Mouse (Mus musculus) hindbrain, embryonic 16.5 days (tissue): Measurements from ENCODE around the gene Ankfy1. TPM values are rescaled to one million over a fixed set of nuclear protein-coding genes. Genes with fewer than 3 reads are reported as not detected.
"Not testable (repeated sequence)": the region's sequence is repeated elsewhere in the genome, so short reads cannot be mapped to it uniquely, and the experiment has no call there.

ENCODE experiments used
- ATAC-seq: fragments of 200-750 bp; cut with Nextera tagmentation; 2 replicates; pipeline ENCODE4 v1.8.0; 2017; ENCODE audit warnings: moderate TSS enrichment, moderate library complexity
- H3K27ac ChIP-seq: fragments of 300-500 bp; sonication (generic); 2 replicates; pipeline ENCODE4 v1.5.1; 2014; ENCODE audit warnings: low read depth, mild to moderate bottlenecking, control low read depth, low read length, moderate library complexity
- H3K27me3 ChIP-seq: fragments of 300-500 bp; sonication (generic); replicated peaks from 2 replicates; pipeline ENCODE4 v1.6.1; 2014; ENCODE audit warnings: low read length; ENCODE audit not compliant: control insufficient read depth, insufficient read depth
- H3K36me3 ChIP-seq: fragments of 300-500 bp; sonication (generic); 2 replicates; pipeline ENCODE4 v1.6.1; 2014; ENCODE audit warnings: mild to moderate bottlenecking, low read length, moderate library complexity, mixed read lengths; ENCODE audit not compliant: control insufficient read depth, insufficient read depth
- H3K4me1 ChIP-seq: fragments of 300-500 bp; sonication (generic); 2 replicates; pipeline ENCODE4 v1.6.1; 2014; ENCODE audit warnings: low read depth, low read length; ENCODE audit not compliant: control insufficient read depth, insufficient read depth
- H3K4me2 ChIP-seq: fragments of 300-500 bp; sonication (generic); 2 replicates; pipeline ENCODE4 v1.6.1; 2014; ENCODE audit warnings: mild to moderate bottlenecking, low read length, control low read depth, moderate library complexity
- H3K4me3 ChIP-seq: fragments of 300-500 bp; sonication (generic); 2 replicates; pipeline ENCODE4 v1.5.1; 2014; ENCODE audit warnings: mild to moderate bottlenecking, low read length, control low read depth, moderate library complexity
- H3K9ac ChIP-seq: fragments of 300-500 bp; sonication (generic); 2 replicates; pipeline ENCODE4 v1.6.1; 2014; ENCODE audit warnings: low read depth, mild to moderate bottlenecking, control low read depth, low read length, moderate library complexity
- H3K9me3 ChIP-seq: fragments of 300-500 bp; sonication (generic); 2 replicates; pipeline ENCODE4 v1.6.1; 2014; ENCODE audit warnings: mild to moderate bottlenecking, low read length, moderate library complexity; ENCODE audit not compliant: control insufficient read depth
- WGBS: fragments of 180-500 bp; shearing (Covaris S2); extraction: QIAGEN DNeasy Blood & Tissue Kit; methylation state at CpG from one replicate; pipeline ENCODE4 v1.1.7; 2014; 5-methylcytosine and 5-hydroxymethylcytosine counted together
- polyA plus RNA-seq: library from polyadenylated mRNA; unstranded; fragments of >200 nt; fragmentation: Nextera tagmentation; extraction: Ambion mirVana; gene quantifications from 2 replicates; pipeline ENCODE4 v1.2.1, GENCODE M21; 2015

Ankfy1 gene
- polyA plus RNA-seq, 1 experiment from 2014 or later: 19.8 TPM

DNA sequence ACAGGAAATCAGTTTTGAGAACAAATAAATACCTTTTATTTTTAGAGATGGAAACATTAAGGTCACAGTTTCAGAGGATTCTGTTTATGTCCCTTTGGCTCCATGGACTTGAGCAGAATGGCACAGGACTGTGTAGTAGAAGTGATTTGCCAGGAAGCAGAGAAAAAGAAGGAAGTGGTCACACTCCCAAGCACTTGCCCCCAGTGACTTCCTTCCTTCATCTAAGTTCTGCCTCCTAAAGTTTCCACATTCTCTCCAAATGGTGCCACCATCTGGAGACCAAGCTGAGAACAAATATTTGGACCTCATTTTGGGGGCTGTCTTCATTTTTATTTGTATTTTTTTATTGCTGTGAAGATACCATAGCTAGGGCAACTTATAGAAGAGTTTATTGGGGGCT, 7.5 kb downstream of the Ankfy1 start:
- no peak overlapping the region for H3K4me3 ChIP-seq
- H3K27ac ChIP-seq: no peak overlapping the region
- no peaks in the 10 kb centered on the region for H3K36me3 ChIP-seq
- H3K9me3 ChIP-seq: no peaks in the 10 kb centered on the region
- H3K27me3 ChIP-seq: no peaks in the 10 kb centered on the region
- no peak overlapping the region for H3K9ac ChIP-seq
- peaks cover 3% of the 10 kb centered on the region for H3K4me1 ChIP-seq
- no peak overlapping the region for H3K4me2 ChIP-seq
- no peak for ATAC-seq

DNA sequence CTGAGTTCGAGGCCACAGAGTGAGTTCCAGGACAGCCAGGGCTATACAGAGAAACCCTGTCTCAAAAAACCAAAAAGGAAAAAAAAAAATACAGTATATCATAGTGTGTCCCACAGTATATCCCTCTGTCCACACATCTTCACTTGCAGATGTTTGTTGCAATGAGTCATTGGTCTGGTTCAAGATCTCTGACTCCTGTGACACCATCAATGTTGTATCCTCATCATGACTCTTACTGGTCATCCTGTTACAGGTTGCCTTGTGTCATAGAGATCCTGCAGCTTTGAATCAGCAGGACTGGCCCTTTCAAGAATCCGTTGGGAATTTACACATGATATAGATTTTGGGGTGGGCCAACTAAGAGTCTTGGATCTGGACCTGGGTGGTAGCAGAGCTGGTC, 15.3 kb downstream of the Ankfy1 start:
- not testable (repeated sequence) for H3K27ac ChIP-seq, H3K9me3 ChIP-seq, H3K4me1 ChIP-seq, H3K4me2 ChIP-seq, ATAC-seq, H3K4me3 ChIP-seq, H3K36me3 ChIP-seq, H3K27me3 ChIP-seq, H3K9ac ChIP-seq
- WGBS: 89% methylated on average over 2 of the region's 2 CpGs

DNA sequence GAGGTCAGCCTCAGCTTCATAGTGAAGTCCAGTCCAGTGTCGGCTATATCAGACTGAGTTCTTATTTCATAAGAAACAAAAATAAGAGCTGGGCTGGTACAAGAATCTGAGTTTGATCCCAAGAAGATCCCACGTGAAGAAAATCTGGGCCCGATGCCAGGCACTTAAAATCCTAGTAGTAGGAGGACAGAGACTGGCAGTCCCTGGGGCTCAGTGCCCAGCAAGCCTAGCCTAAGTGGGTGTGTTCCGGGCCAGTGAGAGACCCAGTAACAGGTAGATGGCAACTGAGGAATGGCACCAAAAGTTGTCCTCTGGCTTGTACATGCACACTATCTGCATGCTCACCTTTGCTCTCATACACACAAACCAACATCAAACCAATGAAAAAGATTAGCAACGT, 22.9 kb downstream of the Ankfy1 start:
- ATAC-seq: no peak
- Histone ChIP-seq H3K9me3 (no peaks in the 10 kb centered on the region), H3K4me2 (no peak overlapping the region), H3K27me3 (no peaks in the 10 kb centered on the region), H3K27ac (no peak overlapping the region), H3K36me3 (peaks cover 10% of the 10 kb centered on the region), H3K4me1 (no peaks in the 10 kb centered on the region), H3K4me3 (no peak overlapping the region), H3K9ac (no peak overlapping the region)
- WGBS: 88% methylated on average over 5 of the region's 5 CpGs

DNA sequence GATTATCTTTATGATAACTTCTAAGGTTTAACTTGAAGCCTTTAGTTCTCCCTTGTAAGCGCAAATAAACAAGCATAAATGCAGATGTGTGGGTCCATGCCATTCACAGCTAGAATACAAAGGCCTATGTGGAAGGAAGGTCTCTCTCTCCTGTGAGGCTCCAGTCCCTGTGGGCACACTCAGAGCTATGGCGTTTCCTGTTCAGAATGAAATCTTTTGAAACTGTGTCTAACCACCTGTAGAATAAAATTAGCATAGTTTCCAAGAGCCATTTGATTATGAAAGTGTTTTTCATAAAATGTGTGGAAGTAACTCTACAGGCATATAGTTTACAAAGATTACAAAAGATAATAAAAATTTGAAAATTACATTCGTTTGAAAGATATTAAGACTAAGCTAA, 28.4 kb downstream of the Ankfy1 start:
- Histone ChIP-seq H3K9me3 (no peaks in the 10 kb centered on the region), H3K4me3 (no peak overlapping the region), H3K36me3 (0 out of 2 replicates have a peak, but pooled peaks cover 3% of the 10 kb centered on the region), H3K27ac (no peak overlapping the region), H3K27me3 (no peaks in the 10 kb centered on the region), H3K4me2 (no peak overlapping the region), H3K4me1 (no peaks in the 10 kb centered on the region), H3K9ac (no peak overlapping the region)
- no peak for ATAC-seq
- 89% methylated on average over 3 of the region's 3 CpGs for WGBS

DNA sequence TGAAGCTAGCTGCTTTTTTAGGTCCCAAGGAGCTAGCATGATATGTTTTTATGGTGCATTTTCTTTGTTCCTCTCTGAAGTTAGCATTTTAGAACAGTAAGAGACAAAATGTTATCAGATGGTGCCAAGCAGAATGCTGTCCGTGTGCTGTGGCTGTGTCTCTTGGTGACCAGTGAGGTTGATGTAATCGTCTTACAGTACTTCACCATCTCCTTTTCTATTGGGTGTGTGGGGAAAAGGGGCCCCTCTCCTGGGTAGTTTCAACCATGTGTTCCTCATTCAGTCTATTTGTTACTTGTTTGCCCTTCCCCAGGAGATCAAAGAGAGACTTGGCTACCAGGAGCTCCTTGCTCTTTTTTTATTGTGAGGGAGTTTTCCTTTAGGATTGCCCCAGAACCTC, 33.4 kb downstream of the Ankfy1 start:
- no peak overlapping the region for H3K9ac ChIP-seq
- no peaks in the 10 kb centered on the region for H3K9me3 ChIP-seq
- no peaks in the 10 kb centered on the region for H3K27me3 ChIP-seq
- no peak overlapping the region for H3K4me2 ChIP-seq
- H3K4me3 ChIP-seq: no peak overlapping the region
- no peak overlapping the region for H3K27ac ChIP-seq
- no peaks in the 10 kb centered on the region for H3K36me3 ChIP-seq
- WGBS: 64% methylated on average over 2 of the region's 2 CpGs
- no peaks in the 10 kb centered on the region for H3K4me1 ChIP-seq
- ATAC-seq: no peak

DNA sequence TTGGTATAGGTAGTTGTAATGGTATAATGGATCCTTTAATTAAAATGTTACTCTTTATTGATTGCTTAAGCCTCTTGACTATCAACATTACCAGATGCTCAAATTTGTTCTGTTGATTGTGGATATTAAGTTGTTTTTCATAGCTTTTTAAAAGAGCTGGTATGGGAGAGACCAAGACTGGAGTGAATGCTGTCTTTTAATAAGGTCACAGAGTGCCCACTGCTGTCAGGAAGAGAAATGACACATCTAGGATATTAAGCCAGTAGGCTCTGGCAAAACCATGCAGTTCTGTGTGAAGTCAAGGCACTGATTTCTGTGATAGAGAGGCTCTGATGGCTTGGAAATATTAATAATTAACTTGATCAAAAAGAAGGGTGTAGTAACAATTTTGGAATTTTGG, 34.1 kb downstream of the Ankfy1 start:
- ATAC-seq: no peak
- H3K4me2 ChIP-seq: no peak overlapping the region
- no peaks in the 10 kb centered on the region for H3K4me1 ChIP-seq
- H3K9me3 ChIP-seq: no peaks in the 10 kb centered on the region
- peaks cover 2% of the 10 kb centered on the region; the same call in 1 of the 2 replicates for H3K36me3 ChIP-seq
- no peaks in the 10 kb centered on the region for H3K27me3 ChIP-seq
- H3K27ac ChIP-seq: no peak overlapping the region
- no peak overlapping the region for H3K9ac ChIP-seq
- no peak overlapping the region for H3K4me3 ChIP-seq

DNA sequence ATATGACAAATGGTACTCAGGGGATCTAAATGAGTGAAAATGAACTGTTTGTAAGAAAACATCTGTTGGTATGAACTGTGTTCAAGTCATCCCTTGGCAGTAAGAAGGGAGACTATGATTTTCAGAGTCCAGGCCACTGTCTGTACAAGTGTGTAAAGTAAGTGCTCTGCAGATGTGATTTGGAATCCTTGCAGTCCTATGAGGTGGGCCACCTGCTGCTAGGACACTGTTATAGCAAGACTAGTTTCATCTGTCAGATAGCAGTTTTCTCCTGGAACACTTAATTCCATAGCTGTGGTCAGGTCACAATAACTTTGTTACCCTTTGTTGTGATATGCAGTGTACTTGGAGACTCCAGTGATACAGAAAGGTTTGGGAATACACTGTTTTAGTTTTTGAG, 36.2 kb downstream of the Ankfy1 start:
- H3K4me3 ChIP-seq: no peak overlapping the region
- H3K36me3 ChIP-seq: peaks cover 12% of the 10 kb centered on the region
- no peak for ATAC-seq
- no peaks in the 10 kb centered on the region for H3K27me3 ChIP-seq
- no peaks in the 10 kb centered on the region for H3K9me3 ChIP-seq
- no peak overlapping the region for H3K4me2 ChIP-seq
- no peaks in the 10 kb centered on the region for H3K4me1 ChIP-seq
- H3K27ac ChIP-seq: no peak overlapping the region
- no peak overlapping the region for H3K9ac ChIP-seq

DNA sequence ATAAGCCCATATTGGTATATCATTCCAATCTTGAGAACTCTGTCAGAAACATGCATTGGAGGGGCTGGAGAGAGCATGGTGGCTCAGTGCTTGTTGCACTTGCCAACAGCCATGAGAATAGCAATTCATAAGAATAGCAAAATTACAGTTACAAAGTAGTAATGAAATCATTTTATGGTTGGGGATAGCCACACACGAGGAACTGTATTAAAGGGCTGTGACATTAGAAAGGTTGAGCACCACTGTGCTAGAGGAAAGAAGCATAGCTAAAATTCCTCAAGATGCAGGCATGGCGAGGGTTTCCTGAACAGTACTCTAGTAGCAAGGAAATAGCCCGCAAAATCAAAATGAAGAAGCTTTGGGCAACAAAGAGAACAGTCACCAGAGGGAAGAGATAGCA, 43.9 kb downstream of the Ankfy1 start:
- no peaks in the 10 kb centered on the region for H3K4me1 ChIP-seq
- no peaks in the 10 kb centered on the region for H3K27me3 ChIP-seq
- no peak for ATAC-seq
- H3K9me3 ChIP-seq: no peaks in the 10 kb centered on the region
- no peak overlapping the region for H3K4me2 ChIP-seq
- 88% methylated on average over 3 of the region's 3 CpGs for WGBS
- H3K4me3 ChIP-seq: no peak overlapping the region
- no peak overlapping the region for H3K27ac ChIP-seq
- peaks cover 40% of the 10 kb centered on the region for H3K36me3 ChIP-seq
- no peak overlapping the region for H3K9ac ChIP-seq

DNA sequence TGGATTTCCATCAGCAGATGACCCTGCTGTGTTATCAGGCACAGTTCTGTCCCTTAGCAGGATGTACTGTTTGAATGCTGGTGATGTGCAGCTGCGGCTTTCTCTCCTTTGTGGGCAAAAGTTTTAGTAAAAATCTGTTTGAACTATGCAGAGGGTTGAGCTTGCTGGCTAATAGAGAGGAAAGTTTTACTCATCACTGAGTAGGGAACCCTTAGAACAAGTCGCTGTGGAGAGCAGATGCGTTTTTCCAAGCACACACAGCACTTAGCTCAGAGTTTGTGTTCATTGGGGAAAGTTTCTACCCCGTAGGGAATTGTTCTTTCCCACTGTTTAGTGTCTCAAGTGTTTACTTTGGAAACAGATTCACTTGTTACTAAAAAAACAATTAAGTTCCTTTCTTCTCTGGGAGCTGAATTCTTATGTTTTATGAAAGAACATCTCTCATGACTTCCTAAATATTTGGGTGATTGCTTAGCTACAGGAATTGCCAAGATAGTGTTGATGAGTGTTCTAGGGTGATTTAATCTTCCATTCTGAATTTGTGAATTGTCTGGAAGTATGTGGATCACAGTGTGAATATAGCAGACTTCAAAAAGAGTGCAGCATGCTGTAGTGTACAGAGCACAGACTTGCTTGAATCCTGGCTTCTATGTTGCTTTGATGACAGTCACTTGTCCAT, 45.2 kb downstream of the Ankfy1 start:
- WGBS: 79% methylated on average over 4 of the region's 4 CpGs
- H3K36me3 ChIP-seq: peaks cover 35% of the 10 kb centered on the region
- H3K27me3 ChIP-seq: no peaks in the 10 kb centered on the region
- no peak overlapping the region for H3K4me2 ChIP-seq
- H3K4me1 ChIP-seq: no peaks in the 10 kb centered on the region
- ATAC-seq: no peak
- H3K4me3 ChIP-seq: no peak overlapping the region
- no peaks in the 10 kb centered on the region for H3K9me3 ChIP-seq
- H3K9ac ChIP-seq: no peak overlapping the region
- no peak overlapping the region for H3K27ac ChIP-seq

DNA sequence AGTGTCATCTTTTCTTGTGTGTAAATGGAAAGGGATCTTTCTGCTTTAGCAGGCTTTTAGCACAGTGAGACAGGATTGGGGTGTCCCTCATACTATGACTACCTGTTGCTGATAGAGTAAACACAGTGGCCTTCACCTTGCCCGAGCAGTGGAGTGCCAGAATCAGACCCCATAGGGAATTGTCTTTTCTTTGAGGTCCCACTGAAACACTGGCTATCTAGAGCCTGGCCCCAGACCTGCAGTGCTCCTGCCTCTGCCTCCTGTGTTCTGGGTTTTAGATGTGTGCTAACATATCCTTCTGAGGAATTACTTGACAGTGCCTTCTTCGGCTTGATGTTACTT, 45.7 kb downstream of the Ankfy1 start:
- 68% methylated on average over 2 of the region's 2 CpGs for WGBS
- no peak overlapping the region for H3K9ac ChIP-seq
- H3K9me3 ChIP-seq: no peaks in the 10 kb centered on the region
- no peak overlapping the region for H3K4me2 ChIP-seq
- H3K36me3 ChIP-seq: peaks cover 36% of the 10 kb centered on the region
- H3K27ac ChIP-seq: no peak overlapping the region
- H3K4me3 ChIP-seq: no peak overlapping the region
- no peaks in the 10 kb centered on the region for H3K4me1 ChIP-seq
- ATAC-seq: no peak
- no peaks in the 10 kb centered on the region for H3K27me3 ChIP-seq
